23 mouse cellular contexts compared by ENCODE assay signal in genomic region chr1:108023721-108024353, GRCm38 (mm10).
DNase-seq lines count a peak whose midpoint lies in the region; ATAC-seq and TF ChIP-seq lines count a peak whose summit lies in the region.
"Had no signal": no experiment of that assay in that cellular context is flagged by ENCODE, and none has a peak within 500 bp of the region (broad histone marks: within the 10 kb centered on the region; RNA-seq: fewer than 3 reads in every experiment).

No protein-coding gene starts in this region.

- WGBS in midbrain, embryonic 10.5 days: 39% methylated on average over 5 of the region's 5 CpGs
- 30% methylated on average over 5 of the region's 5 CpGs for WGBS in midbrain, postnatal 0 days
- WGBS in forebrain, embryonic 13.5 days: 19% methylated on average over 5 of the region's 5 CpGs

- no peak overlapping the region for H3K4me3 ChIP-seq in midbrain, embryonic 10.5 days
- H3K4me3 ChIP-seq in midbrain, postnatal 0 days (ENCODE audit: low read depth, low read length): no peak overlapping the region
- no peak overlapping the region for H3K4me3 ChIP-seq in forebrain, embryonic 13.5 days
- no peak overlapping the region for H3K4me3 ChIP-seq in left cerebral cortex, adult 2 months
- H3K4me3 ChIP-seq: heart, adult 2 months; heart, embryonic 15.5 days; limb, embryonic 10.5 days; megakaryocyte, embryonic 14.5 days; myocyte had no signal

- H3K9me3 ChIP-seq in midbrain, embryonic 10.5 days (replicated peaks): no peaks in the 10 kb centered on the region
- no peaks in the 10 kb centered on the region for H3K9me3 ChIP-seq in midbrain, postnatal 0 days (ENCODE audit: low read length)
- no peaks in the 10 kb centered on the region for H3K9me3 ChIP-seq in forebrain, embryonic 13.5 days (replicated peaks)
- H3K9me3 ChIP-seq: heart, embryonic 15.5 days; limb, embryonic 10.5 days had no signal

- intact Hi-C loops in left cerebral cortex, adult 2 months (cut with DNase I): no loop called here

- 0 out of 2 replicates have a peak overlapping the region, but pooled peaks have one; percentile 23 for H3K27ac ChIP-seq in midbrain, embryonic 10.5 days (replicated peaks)
- H3K27ac ChIP-seq in midbrain, postnatal 0 days (ENCODE audit: low read depth, low read length): no peak overlapping the region
- H3K27ac ChIP-seq in forebrain, embryonic 13.5 days: no peak overlapping the region
- H3K27ac ChIP-seq in left cerebral cortex, adult 2 months: no peak overlapping the region
- H3K27ac ChIP-seq: heart, adult 2 months; heart, embryonic 15.5 days; kidney, postnatal 0 days; limb, embryonic 10.5 days had no signal

- H3K4me1 ChIP-seq in midbrain, embryonic 10.5 days: peaks cover 20% of the 10 kb centered on the region
- H3K4me1 ChIP-seq in midbrain, postnatal 0 days (ENCODE audit: insufficient read depth, low read length): no peaks in the 10 kb centered on the region
- H3K4me1 ChIP-seq in forebrain, embryonic 13.5 days: peaks cover 7% of the 10 kb centered on the region; the same call in 1 of the 2 replicates
- H3K4me1 ChIP-seq: heart, embryonic 15.5 days; limb, embryonic 10.5 days; megakaryocyte, embryonic 14.5 days had no signal

- no peak overlapping the region for H3K9ac ChIP-seq in midbrain, postnatal 0 days (replicated peaks; ENCODE audit: low read length, poor library complexity, severe bottlenecking)
- H3K9ac ChIP-seq in forebrain, embryonic 13.5 days: no peak overlapping the region
- H3K9ac ChIP-seq: heart, embryonic 15.5 days; liver, postnatal 0 days had no signal

- ATAC-seq in midbrain, postnatal 0 days (ENCODE audit: low FRiP score): no peak
- ATAC-seq in forebrain, embryonic 13.5 days: peak; percentile 75; the same call in 1 of the 2 replicates
- ATAC-seq: liver, postnatal 0 days had no signal

- H3K4me2 ChIP-seq in midbrain, postnatal 0 days (ENCODE audit: low read depth, low read length, poor library complexity, severe bottlenecking): no peak overlapping the region
- H3K4me2 ChIP-seq in forebrain, embryonic 13.5 days: no peak overlapping the region
- H3K4me2 ChIP-seq: heart, embryonic 15.5 days had no signal

- no peak for TF ChIP-seq CTCF in midbrain, postnatal 0 days (IDR thresholded peaks at IDR 0.05)
- no peak for TF ChIP-seq CTCF in left cerebral cortex, adult 2 months (IDR thresholded peaks at IDR 0.05)

- H3K36me3 ChIP-seq in midbrain, embryonic 10.5 days: no peaks in the 10 kb centered on the region
- no peaks in the 10 kb centered on the region for H3K36me3 ChIP-seq in midbrain, postnatal 0 days (ENCODE audit: insufficient read depth, low read length)
- no peaks in the 10 kb centered on the region for H3K36me3 ChIP-seq in forebrain, embryonic 13.5 days (ENCODE audit: poor library complexity, severe bottlenecking)
- H3K36me3 ChIP-seq: heart, embryonic 15.5 days; limb, embryonic 10.5 days had no signal

- H3K27me3 ChIP-seq in midbrain, embryonic 10.5 days (ENCODE audit: low read depth, poor library complexity, severe bottlenecking): peaks cover 7% of the 10 kb centered on the region
- no peaks in the 10 kb centered on the region for H3K27me3 ChIP-seq in midbrain, postnatal 0 days (ENCODE audit: insufficient read depth, low read length)
- H3K27me3 ChIP-seq in forebrain, embryonic 13.5 days: no peaks in the 10 kb centered on the region
- H3K27me3 ChIP-seq: heart, embryonic 15.5 days; megakaryocyte, embryonic 14.5 days had no signal

- peak; percentile 38 for DNase-seq in midbrain, embryonic 10.5 days (ENCODE audit: low spot score)
- no peak for DNase-seq in midbrain, postnatal 0 days (ENCODE audit: low spot score)
- DNase-seq in embryo, embryonic 10 days (ENCODE audit: low spot score): peak; percentile 17
- peak; percentile 4 for DNase-seq in retina, embryonic 14.5 days (ENCODE audit: low spot score)
- DNase-seq in testis, postnatal 10 days (ENCODE audit: low spot score): no peak
- DNase-seq in left cerebral cortex, adult 2 months (ENCODE audit: extremely low spot score in 1 of 2, low spot score in 2 of 2): no peak
- DNase-seq: adrenal gland, adult 8-10 months; cerebellum, adult 18-20 months; cerebellum, postnatal 25 days; gastrocnemius, postnatal 10 days; heart, adult 2 months; heart, postnatal 4 days; kidney, adult 18-20 months; liver, postnatal 0 days; lung, postnatal 10 days; right cerebral cortex, adult 18-20 months; thymus, postnatal 14 days had no signal

Comparison
In these comparisons a context has a peak if more than half of its experiments do, and no peak if none do; other contexts are left out.
1. DNase-seq: peak in midbrain, embryonic 10.5 days (single experiment), embryo, embryonic 10 days (single experiment) and retina, embryonic 14.5 days (single experiment); none in midbrain, postnatal 0 days (single experiment), testis, postnatal 10 days (single experiment) and left cerebral cortex, adult 2 months (0 of 2).